Mouse (Mus musculus): Measurements from ENCODE around the gene Cd302. TPM values are rescaled to one million over a fixed set of nuclear protein-coding genes. Genes with fewer than 3 reads are reported as not detected.

Cd302 gene
- total RNA-seq, 2 experiments from 2014 or later: 9.4 to 9.9 TPM

- intact Hi-C loops (cut with DNase I): loop anchor here (10.0 kb wide), 1 partner anchor 678 kb away; no protein-coding TSS in a partner anchor
- DNase-seq (ENCODE audit: low spot score): no peak
Observed at GRCm38 (mm10) chr2:60202900-60203530, 81.3 kb downstream of the Cd302 start.

Other genes starting within 250 kb of the Cd302 start
- gene Baz2b, start 74.6 kb downstream of the Cd302 start, total RNA-seq (2021): 10 to 100 TPM; 34.7 to 40.5 TPM
- 10 to 100 TPM; 24.1 to 25.9 TPM for gene March7, start 74.6 kb downstream of the Cd302 start, total RNA-seq (2021)
- gene Ly75, start 98.8 kb upstream of the Cd302 start, total RNA-seq (2021): under 1 TPM; 0.61 to 0.75 TPM

All from heart, postnatal 25 days (tissue).